Mouse (Mus musculus) thymus, postnatal 10 days (tissue): ENCODE data around the gene Zcchc4.
A peak's percentile ranks its signal among the peaks of the same experiment; 100 is the strongest.

Experiments used
- DNase-seq, 2 experiments: peaks; one replicate each; pipeline ENCODE4 v3.0.0; 2021; ENCODE audit warnings: low spot score in 2 of 2

The Zcchc4 gene

GRCm38 (mm10) chr5:52794109-52794508, 18.9 kb downstream of the Zcchc4 start:
- DNase-seq = no peak

- DNase-seq = no peak
These were observed 24.2 kb downstream of the Zcchc4 start for GRCm38 (mm10) chr5:52799274-52799985.

DNA sequence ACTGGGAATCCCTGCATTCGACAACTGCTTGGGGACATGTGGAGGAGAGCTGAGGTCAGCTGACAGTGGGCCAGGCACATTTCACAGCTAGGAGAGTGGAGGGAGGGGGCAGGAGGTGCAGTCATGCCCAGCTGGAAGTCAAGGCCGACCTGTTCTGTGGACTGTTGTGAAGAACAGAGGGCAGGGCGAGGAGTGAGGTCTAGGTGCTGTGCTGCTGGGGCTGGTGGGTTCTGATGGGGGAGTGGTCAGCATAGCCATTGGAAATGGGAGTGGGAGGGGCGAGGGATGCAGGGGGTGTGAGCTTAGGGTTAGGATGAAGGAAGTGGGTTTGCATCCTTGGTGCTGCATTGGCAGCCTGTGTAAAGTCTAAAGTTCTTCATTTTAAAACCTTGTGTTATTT, 30.6 kb downstream of the Zcchc4 start:
- DNase-seq = no peak

- DNase-seq = no peak
These were observed 31.1 kb downstream of the Zcchc4 start for GRCm38 (mm10) chr5:52806349-52806748.

DNA sequence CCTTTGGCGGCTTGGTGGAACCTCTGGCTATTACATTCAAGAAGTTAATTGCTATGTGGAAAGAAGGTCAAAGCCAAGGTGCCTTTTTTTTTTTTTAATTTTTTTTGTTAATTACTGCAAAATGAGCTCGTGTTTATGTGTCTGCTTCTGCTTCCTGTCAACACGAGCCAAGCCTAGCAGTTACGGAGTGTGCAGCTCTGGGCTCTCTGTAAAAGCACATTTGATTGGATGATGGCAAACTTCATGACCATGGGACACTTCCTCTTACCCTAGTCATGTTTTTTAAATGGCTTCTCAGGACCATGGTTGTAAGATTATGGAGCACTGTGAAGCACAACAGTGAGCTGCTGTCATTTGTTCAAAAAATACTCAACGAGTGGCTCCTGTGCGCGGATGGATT, 31.8 kb downstream of the Zcchc4 start:
- DNase-seq = no peak

- no peak for DNase-seq
These were observed 35.2 kb downstream of the Zcchc4 start for GRCm38 (mm10) chr5:52810446-52810845.

- DNase-seq = no peak
These were observed 35.8 kb downstream of the Zcchc4 start for GRCm38 (mm10) chr5:52811056-52811455.

DNA sequence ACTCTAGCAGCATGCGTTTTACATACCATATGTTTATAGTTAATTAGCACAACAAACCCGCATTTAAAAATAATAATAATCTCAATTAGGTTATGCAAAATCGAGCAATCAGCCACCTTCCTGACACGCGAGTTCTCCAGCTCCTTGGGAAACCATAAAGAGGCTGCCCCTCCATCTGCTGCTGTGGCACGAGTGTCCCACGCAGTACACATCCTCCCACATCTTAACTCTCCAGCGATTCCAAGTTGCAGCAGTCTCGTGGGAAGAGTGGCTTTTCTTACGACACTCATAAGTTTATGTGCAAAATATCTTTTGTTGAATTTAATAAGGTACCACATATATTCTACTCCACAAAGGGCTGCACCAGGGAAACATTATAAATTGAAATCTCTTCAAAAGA, 37.2 kb downstream of the Zcchc4 start:
- DNase-seq = no peak

GRCm38 (mm10) chr5:52813312-52813711, 38.1 kb downstream of the Zcchc4 start:
- DNase-seq = no peak

- DNase-seq = no peak
These were observed 43.5 kb downstream of the Zcchc4 start for GRCm38 (mm10) chr5:52818676-52819075.

DNA sequence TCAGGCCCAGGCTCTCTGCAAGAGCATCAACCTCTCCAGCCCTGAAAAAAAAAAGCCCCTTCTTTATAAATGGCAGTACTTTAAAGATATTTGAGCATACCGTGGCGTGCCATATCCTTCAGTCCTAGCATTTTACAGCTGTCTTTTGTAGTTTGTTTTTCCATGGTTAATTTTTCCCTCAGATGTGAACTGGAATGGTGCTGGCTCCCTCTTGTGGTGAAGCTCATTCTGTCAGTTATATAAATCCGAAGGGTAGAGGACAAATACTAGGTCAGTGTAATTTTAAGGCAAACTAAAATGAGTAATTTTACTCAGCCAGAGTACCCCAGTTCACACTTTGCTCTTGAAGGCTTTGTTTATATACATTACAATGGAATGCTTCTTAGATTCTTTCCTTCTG, 46.5 kb downstream of the Zcchc4 start:
- no peak for DNase-seq

GRCm38 (mm10) chr5:52827923-52828322, 52.7 kb downstream of the Zcchc4 start:
- DNase-seq = no peak

DNA sequence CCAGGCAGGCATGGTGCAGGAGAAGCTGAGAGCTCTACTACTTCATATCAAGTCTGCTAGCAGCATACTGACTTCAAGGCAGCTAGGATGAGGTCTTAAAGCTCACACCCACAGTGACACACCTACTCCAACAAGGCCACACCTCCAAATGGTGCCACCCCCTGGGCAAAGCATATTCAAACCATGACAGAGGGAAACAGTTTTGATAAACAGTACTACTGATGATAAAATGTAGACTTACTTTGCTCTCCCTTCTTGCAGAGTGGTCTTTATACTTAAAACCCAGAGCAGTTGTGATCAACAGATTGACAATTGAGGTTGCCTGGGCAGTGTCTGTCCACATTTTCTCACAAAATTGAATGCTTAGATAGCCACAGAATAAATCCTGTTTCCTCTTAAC, 57.8 kb downstream of the Zcchc4 start:
- DNase-seq = peak in 1 of 2 experiments; percentile 11

- DNase-seq = peak; percentile 100
These were observed 58.6 kb downstream of the Zcchc4 start, which contains the start of gene Anapc4 for GRCm38 (mm10) chr5:52833761-52834274. Gene Anapc4 (plus strand): TSS chr5:52834012.

GRCm38 (mm10) chr5:52834386-52834785, 59.2 kb downstream of the Zcchc4 start:
- DNase-seq = no peak

DNA sequence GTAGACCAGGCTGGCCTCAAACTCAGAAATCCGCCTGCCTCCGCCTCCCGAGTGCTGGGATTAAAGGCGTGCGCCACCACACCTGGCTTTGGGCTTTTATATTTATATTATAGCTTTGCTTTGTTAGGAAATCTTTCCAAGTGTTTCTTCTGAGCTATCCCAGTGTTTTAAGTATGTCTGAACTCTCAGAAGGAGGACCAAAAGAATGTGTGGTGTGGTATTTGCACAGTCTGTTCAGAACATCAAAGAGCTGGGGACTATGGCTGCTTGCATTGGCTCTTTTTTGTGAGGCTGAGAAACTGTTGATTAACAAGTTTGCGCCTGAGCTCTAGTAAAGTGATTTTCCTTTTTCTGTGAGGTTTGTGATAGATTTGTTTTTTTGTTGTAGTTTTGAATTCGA, 69.1 kb downstream of the Zcchc4 start:
- DNase-seq = no peak

GRCm38 (mm10) chr5:52855727-52856126, 80.5 kb downstream of the Zcchc4 start:
- no peak for DNase-seq

GRCm38 (mm10) chr5:52864446-52864845, 89.2 kb downstream of the Zcchc4 start:
- no peak for DNase-seq

- DNase-seq = no peak
These were observed 90.6 kb downstream of the Zcchc4 start for GRCm38 (mm10) chr5:52865825-52866224.

DNA sequence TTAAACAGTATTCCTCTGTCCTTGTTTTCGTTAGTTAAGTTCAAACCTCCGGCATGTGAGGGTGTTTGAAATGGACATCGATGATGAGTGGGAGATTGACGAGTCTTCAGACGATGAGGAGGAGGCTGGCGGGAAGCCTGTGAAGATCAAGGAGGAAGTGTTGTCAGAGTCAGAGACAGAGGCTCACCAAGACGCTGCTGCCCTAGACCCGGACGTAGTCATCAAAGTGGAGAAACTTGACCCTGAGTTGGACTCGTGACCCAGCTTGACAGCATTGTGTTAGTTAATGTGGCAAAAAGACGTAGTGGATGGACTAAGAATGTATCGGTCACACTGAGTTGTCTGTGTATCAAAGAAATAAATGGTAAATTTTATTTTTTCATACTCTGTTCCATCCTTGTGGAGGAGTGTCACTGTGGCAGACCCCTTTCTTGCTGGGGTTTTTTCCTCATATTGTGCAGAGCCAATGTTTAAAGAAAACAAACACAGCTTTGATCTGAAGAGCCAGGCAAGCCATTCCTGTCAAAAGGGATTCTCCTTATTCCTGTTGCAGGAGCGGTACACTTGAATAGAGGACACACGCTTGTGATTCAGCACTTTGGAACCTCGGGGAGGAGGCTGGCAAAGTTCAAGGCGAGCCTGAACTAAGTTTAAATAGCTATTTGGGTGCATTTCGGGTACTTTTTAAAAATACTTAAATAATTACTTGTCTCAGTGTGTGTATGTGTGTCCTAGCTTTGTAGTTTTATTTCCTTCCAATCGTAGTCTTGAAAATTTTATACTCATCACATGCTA, 91.3 kb downstream of the Zcchc4 start:
- no peak for DNase-seq

DNA sequence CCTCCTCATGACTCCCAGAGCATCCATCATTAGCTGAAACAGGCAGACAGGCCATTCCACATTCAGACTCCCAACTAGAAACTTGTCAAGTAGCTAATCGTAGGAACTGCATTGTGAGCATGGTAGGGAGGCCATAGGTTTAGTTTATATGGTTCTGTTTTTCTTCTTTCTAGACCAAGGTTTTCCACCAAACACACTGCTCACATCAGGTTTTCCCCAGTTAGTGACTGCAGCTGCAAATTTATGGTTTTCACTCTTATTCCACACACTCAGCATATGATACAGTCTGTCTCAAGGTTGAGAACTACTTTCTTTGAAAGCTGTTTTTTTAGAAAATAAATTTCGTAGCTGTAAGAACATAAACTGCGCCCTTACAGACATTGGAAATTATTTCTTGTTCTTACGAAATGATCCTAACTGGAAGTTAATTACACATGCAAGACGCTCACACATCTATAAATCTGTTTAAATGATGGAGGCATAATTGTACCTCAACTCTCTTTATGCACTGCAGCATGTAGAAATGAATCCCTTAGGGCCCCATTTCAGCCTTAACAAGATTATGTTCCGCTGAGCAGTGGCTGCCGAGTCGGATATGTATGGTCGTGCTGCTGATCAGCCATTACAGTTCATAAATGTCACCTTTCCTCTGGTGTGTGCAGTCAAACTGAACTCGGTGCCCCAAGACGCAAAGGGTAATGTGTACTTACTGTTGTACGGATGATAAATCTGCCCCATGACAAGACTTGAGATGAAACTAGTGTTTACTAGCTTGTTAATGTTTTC, 93.9 kb downstream of the Zcchc4 start:
- no peak for DNase-seq

- DNase-seq = no peak
These were observed 96.3 kb downstream of the Zcchc4 start for GRCm38 (mm10) chr5:52871461-52871860.
